In the genomic region with DNA sequence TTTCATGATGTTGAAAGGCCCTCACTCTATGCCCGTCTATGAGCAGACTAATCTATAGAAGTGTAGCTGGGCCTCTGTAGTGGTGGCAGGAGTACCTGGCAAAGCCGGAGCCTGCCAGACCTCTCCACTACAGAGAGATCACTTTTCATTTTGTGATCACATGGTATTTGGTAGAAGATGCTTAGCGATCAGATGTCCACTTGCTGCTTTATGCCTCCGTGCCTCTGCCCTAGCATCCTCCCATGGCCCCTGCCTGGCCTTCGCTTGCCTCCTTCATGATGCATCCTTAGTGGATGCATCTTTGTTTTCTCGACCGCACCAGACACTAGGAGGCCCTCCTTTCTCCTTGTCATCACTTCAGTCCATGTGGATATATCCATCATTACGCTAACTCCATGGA, we compare ENCODE assay signal across 23 mouse cellular contexts.
DNase-seq lines count a peak whose midpoint lies in the region; ATAC-seq and TF ChIP-seq lines count a peak whose summit lies in the region.
"Had no signal": no experiment of that assay in that cellular context is flagged by ENCODE, and none has a peak within 500 bp of the region (broad histone marks: within the 10 kb centered on the region; RNA-seq: fewer than 3 reads in every experiment).

No protein-coding gene starts in this region.

- no peak for DNase-seq in gastrocnemius, adult 2 months
- DNase-seq in gastrocnemius, postnatal 36 days: no peak
- DNase-seq in heart, embryonic 10.5 days (ENCODE audit: low spot score): no peak
- DNase-seq in heart, postnatal 14 days: no peak
- DNase-seq in heart, postnatal 4 days: no peak
- DNase-seq in heart, postnatal 0 days (ENCODE audit: low spot score): no peak
- DNase-seq in heart, adult 8-10 months (ENCODE audit: low spot score): no peak
- DNase-seq: adrenal gland, postnatal 25 days; cerebellum, adult 11-12 months; cerebellum, adult 8-10 months; cerebellum, postnatal 10 days; cerebellum, postnatal 36 days; embryo, embryonic 11 days had no signal

- peaks cover 72% of the 10 kb centered on the region for H3K4me1 ChIP-seq in heart, embryonic 10.5 days
- peaks cover 49 to 77% of the 10 kb centered on the region in 2 experiments for H3K4me1 ChIP-seq in heart, embryonic 14.5 days (ENCODE audit: control insufficient read depth in 2 of 2, insufficient read depth in 2 of 2, low read length in 2 of 2)
- peaks cover 72% of the 10 kb centered on the region for H3K4me1 ChIP-seq in heart, postnatal 0 days (ENCODE audit: control insufficient read depth, insufficient read depth)
- H3K4me1 ChIP-seq: forebrain, embryonic 15.5 days; hindbrain, embryonic 15.5 days had no signal

- H3K9me3 ChIP-seq in heart, embryonic 10.5 days: no peaks in the 10 kb centered on the region
- H3K9me3 ChIP-seq in heart, embryonic 14.5 days (ENCODE audit: control insufficient read depth, low read length): no peaks in the 10 kb centered on the region
- H3K9me3 ChIP-seq in heart, postnatal 0 days (replicated peaks; ENCODE audit: control insufficient read depth, low read length): no peaks in the 10 kb centered on the region
- H3K9me3 ChIP-seq: embryonic facial prominence, embryonic 10.5 days; embryonic facial prominence, embryonic 13.5 days; forebrain, embryonic 12.5 days; forebrain, embryonic 15.5 days; hindbrain, embryonic 12.5 days; hindbrain, embryonic 15.5 days had no signal

- no peak for ATAC-seq in heart, embryonic 14.5 days (ENCODE audit: insufficient number of reproducible peaks, insufficient read depth, low FRiP score, low read depth)
- no peak for ATAC-seq in heart, postnatal 0 days (ENCODE audit: insufficient read depth, low read depth)
- ATAC-seq: activated CD4-positive, CD25-positive, alpha-beta regulatory T cell, adult 4 months; forebrain, embryonic 15.5 days; intestine, postnatal 0 days had no signal

- peak overlapping the region; percentile 42 for H3K9ac ChIP-seq in heart, embryonic 14.5 days (ENCODE audit: low read length)
- no peak overlapping the region for H3K9ac ChIP-seq in heart, postnatal 0 days (replicated peaks; ENCODE audit: low read depth, low read length)
- H3K9ac ChIP-seq: embryonic facial prominence, embryonic 13.5 days; forebrain, embryonic 12.5 days; forebrain, embryonic 15.5 days; hindbrain, embryonic 12.5 days; hindbrain, embryonic 15.5 days had no signal

- no peak for TF ChIP-seq CTCF in gastrocnemius, adult 2 months (IDR thresholded peaks at IDR 0.05)
- TF ChIP-seq CTCF in heart, postnatal 0 days (IDR thresholded peaks at IDR 0.05; ENCODE audit: low read depth): no peak

- no peaks in the 10 kb centered on the region for H3K27me3 ChIP-seq in heart, embryonic 10.5 days (ENCODE audit: insufficient read depth, poor library complexity, severe bottlenecking)
- H3K27me3 ChIP-seq in heart, embryonic 14.5 days (ENCODE audit: control insufficient read depth, insufficient read depth, low read length): no peaks in the 10 kb centered on the region
- H3K27me3 ChIP-seq in heart, postnatal 0 days (ENCODE audit: control insufficient read depth, insufficient read depth, low read length): no peaks in the 10 kb centered on the region
- H3K27me3 ChIP-seq: embryonic facial prominence, embryonic 13.5 days; forebrain, embryonic 12.5 days; forebrain, embryonic 15.5 days; hindbrain, embryonic 12.5 days; hindbrain, embryonic 15.5 days had no signal

- WGBS in heart, embryonic 10.5 days: 89% methylated on average over 8 of the region's 8 CpGs
- WGBS in heart, embryonic 14.5 days: 77% methylated on average over 8 of the region's 8 CpGs
- WGBS in heart, postnatal 0 days: 75% methylated on average over 8 of the region's 8 CpGs

- peak overlapping the region; percentile 83 for H3K27ac ChIP-seq in gastrocnemius, adult 2 months
- peak overlapping the region; percentile 78 for H3K27ac ChIP-seq in heart, embryonic 10.5 days
- H3K27ac ChIP-seq in heart, embryonic 14.5 days (replicated peaks in 1 of 2; ENCODE audit: control insufficient read depth in 1 of 2, insufficient read depth in 1 of 2, low read depth in 2 of 2, low read length in 2 of 2): peak overlapping the region; percentile 31 to 61; a peak in 3 of 4 replicates
- peak overlapping the region; percentile 87 for H3K27ac ChIP-seq in heart, postnatal 0 days (ENCODE audit: low read depth)
- H3K27ac ChIP-seq: embryonic facial prominence, embryonic 13.5 days; forebrain, embryonic 12.5 days; forebrain, embryonic 15.5 days; hindbrain, embryonic 12.5 days; hindbrain, embryonic 15.5 days had no signal

- H3K4me2 ChIP-seq in heart, embryonic 14.5 days (ENCODE audit: low read length): no peak overlapping the region
- H3K4me2 ChIP-seq in heart, postnatal 0 days (ENCODE audit: low read depth, low read length): no peak overlapping the region
- H3K4me2 ChIP-seq: embryonic facial prominence, embryonic 13.5 days; forebrain, embryonic 12.5 days; forebrain, embryonic 15.5 days; hindbrain, embryonic 12.5 days; hindbrain, embryonic 15.5 days had no signal

- no peak for TF ChIP-seq EP300 in heart, postnatal 0 days (IDR thresholded peaks at IDR 0.05; ENCODE audit: low read depth)

- no peak overlapping the region for H3K4me3 ChIP-seq in gastrocnemius, adult 2 months
- H3K4me3 ChIP-seq in heart, embryonic 10.5 days: no peak overlapping the region
- no peak overlapping the region for H3K4me3 ChIP-seq in heart, embryonic 14.5 days (ENCODE audit: control insufficient read depth in 1 of 2, insufficient read depth in 1 of 2, low read depth in 1 of 2, low read length in 2 of 2)
- H3K4me3 ChIP-seq in heart, postnatal 0 days (ENCODE audit: low read depth, low read length): no peak overlapping the region
- H3K4me3 ChIP-seq: embryonic facial prominence, embryonic 10.5 days; embryonic facial prominence, embryonic 13.5 days; erythroblast, embryonic 14.5 days; forebrain, embryonic 12.5 days; forebrain, embryonic 15.5 days; hindbrain, embryonic 12.5 days; hindbrain, embryonic 15.5 days had no signal

- no peaks in the 10 kb centered on the region; the same call in 1 of the 2 replicates for H3K36me3 ChIP-seq in heart, embryonic 10.5 days
- H3K36me3 ChIP-seq in heart, embryonic 14.5 days (ENCODE audit: control insufficient read depth, insufficient read depth, low read length): no peaks in the 10 kb centered on the region
- no peaks in the 10 kb centered on the region; the same call in 1 of the 2 replicates for H3K36me3 ChIP-seq in heart, postnatal 0 days (replicated peaks; ENCODE audit: control insufficient read depth, insufficient read depth, low read length)
- H3K36me3 ChIP-seq: embryonic facial prominence, embryonic 13.5 days; forebrain, embryonic 12.5 days; forebrain, embryonic 15.5 days; hindbrain, embryonic 12.5 days; hindbrain, embryonic 15.5 days had no signal

- intact Hi-C loops in gastrocnemius, adult 2 months (cut with DNase I): no loop called here
- intact Hi-C loops in gastrocnemius, postnatal 36 days (cut with DNase I): no loop called here
- intact Hi-C loops in heart, postnatal 14 days (cut with DNase I): no loop called here
